Mouse (Mus musculus) colon, adult 2 months (tissue): Measurements from ENCODE around the gene Cyp4a29. TPM values are rescaled to one million over a fixed set of nuclear protein-coding genes. Genes with fewer than 3 reads are reported as not detected.

Source experiments
- polyA plus RNA-seq: library from polyadenylated mRNA; depleted of rRNA; stranded (reverse); fragments of >200 nt; gene quantifications from 2 replicates; pipeline ENCODE4 v1.2.3, GENCODE M21; 2012; rRNA removed

Gene Cyp4a29
- polyA plus RNA-seq, result not detected in 2 replicates

DNA sequence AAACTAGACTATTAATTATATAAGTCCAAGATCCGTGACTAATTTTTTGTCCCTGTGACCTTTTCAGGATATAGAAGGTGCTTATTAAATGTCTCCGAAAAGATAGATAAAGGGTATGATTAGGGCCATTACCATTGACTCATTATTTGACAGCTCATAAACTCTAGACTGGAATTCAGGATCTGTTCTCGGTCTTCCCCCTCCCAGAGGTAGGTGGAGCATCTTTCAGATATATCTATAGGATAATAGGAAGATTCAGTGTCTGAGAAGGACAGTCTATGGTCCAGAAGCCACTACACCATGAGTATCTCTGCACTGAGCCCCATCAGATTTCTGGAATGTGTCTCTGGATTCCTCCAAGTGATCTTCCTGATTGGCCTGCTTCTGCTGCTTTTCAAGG lies at the start of gene Cyp4a29:
Cyp4a29 (plus strand) TSS at position 301 of the 400 bp plus-strand sequence.

DNA sequence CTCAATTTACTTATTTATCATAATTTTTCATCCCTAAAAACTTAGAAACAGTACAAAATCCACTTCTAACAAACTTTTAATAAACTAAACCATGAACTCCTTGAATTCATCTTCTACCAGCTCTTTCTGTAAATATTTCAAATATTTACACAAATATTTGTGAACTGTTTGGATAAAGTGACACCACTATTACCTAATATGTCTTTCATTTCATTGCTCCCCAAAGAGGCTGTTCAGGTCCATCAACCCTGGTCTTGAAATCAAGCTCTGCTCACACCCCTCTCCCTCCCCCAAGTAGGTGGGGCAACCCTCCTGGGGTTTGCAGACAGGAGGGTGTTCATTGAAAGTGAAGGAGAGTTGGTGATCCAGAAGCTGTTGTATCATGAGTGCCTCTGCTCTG lies 56.9 kb downstream of the Cyp4a29 start, which contains the start of gene Cyp4a12a:
Cyp4a12a (plus strand) TSS at position 301 of the 400 bp plus-strand sequence.

Other genes starting within 250 kb of the Cyp4a29 start
- 1.2 and 1.6 TPM in 2 replicates for gene Stil, start 241.9 kb upstream of the Cyp4a29 start, polyA plus RNA-seq
- gene Tal1, start 185.7 kb upstream of the Cyp4a29 start, polyA plus RNA-seq, result 0.83 and 1.2 TPM in 2 replicates
- 428 and 460 TPM in 2 replicates for gene Pdzk1ip1, start 153.4 kb upstream of the Cyp4a29 start, polyA plus RNA-seq
- gene Cyp4x1, start 107.8 kb upstream of the Cyp4a29 start, polyA plus RNA-seq, result 0.19 and 0.24 TPM in 2 replicates
- not detected in 2 replicates for gene Cyp4a12a, start 57.0 kb downstream of the Cyp4a29 start, polyA plus RNA-seq
- not detected in 2 replicates for gene Cyp4a12b, start 169.5 kb downstream of the Cyp4a29 start, polyA plus RNA-seq
- gene Cyp4a30b, start 210.5 kb downstream of the Cyp4a29 start, polyA plus RNA-seq, result not detected in 2 replicates